Mouse (Mus musculus): ENCODE results near the gene Lin28a. TPM values are rescaled to one million over a fixed set of nuclear protein-coding genes. Genes with fewer than 3 reads are reported as not detected.

Lin28a gene
- total RNA-seq, 2 experiments from 2014 or later, result not detected

Other genes with a start within 250 kb of the Lin28a start
- gene Rps6ka1, start 131.0 kb downstream of the Lin28a start, total RNA-seq (2021), result 10 to 100 TPM; 12.7 TPM
- gene Hmgn2, start 50.2 kb downstream of the Lin28a start, total RNA-seq (2021), result 100 to 1,000 TPM; 118 to 146 TPM
- 10 to 100 TPM; 61.0 to 63.6 TPM for gene Dhdds, start 17.9 kb downstream of the Lin28a start, total RNA-seq (2021)
- not detected for gene Zfp683, start 35.0 kb upstream of the Lin28a start, total RNA-seq (2021)
- 1 to 10 TPM; 1.3 to 1.4 TPM for gene Crybg2, start 42.0 kb upstream of the Lin28a start, total RNA-seq (2021)
- 1 to 10 TPM in 1 of 2 experiments, under 1 TPM in 1; 0.99 to 2.4 TPM for gene Cd52, start 76.2 kb upstream of the Lin28a start, total RNA-seq (2021)
- gene Ubxn11, start 83.7 kb upstream of the Lin28a start, total RNA-seq (2021), result 10 to 100 TPM; 22.6 to 25.0 TPM
- 100 to 1,000 TPM; 204 to 214 TPM for gene Sh3bgrl3, start 109.9 kb upstream of the Lin28a start, total RNA-seq (2021)
- gene Cep85, start 168.3 kb upstream of the Lin28a start, total RNA-seq (2021), result 10 to 100 TPM in 1 of 2 experiments, 1 to 10 TPM in 1; 9.5 to 10.5 TPM
- not detected for gene Gm7534, start 184.2 kb upstream of the Lin28a start, total RNA-seq (2021)
- not detected for gene Catsper4, start 208.5 kb upstream of the Lin28a start, total RNA-seq (2021)
- under 1 TPM in 1 of 2 experiments, not detected in 1; 0.24 TPM for gene Cnksr1, start 219.6 kb upstream of the Lin28a start, total RNA-seq (2021)
- gene E130218I03Rik, start 224.8 kb upstream of the Lin28a start, total RNA-seq (2021), result not detected
- gene Zfp593, start 226.8 kb upstream of the Lin28a start, total RNA-seq (2021), result 10 to 100 TPM in 1 of 2 experiments, 1 to 10 TPM in 1; 10.0 to 12.5 TPM
- gene Gm30191, start 228.1 kb upstream of the Lin28a start, total RNA-seq (2021), result not detected
- gene Grrp1, start 235.3 kb upstream of the Lin28a start, total RNA-seq (2021), result 1 to 10 TPM; 3.8 to 4.3 TPM